Mouse (Mus musculus): ENCODE data around the gene B130006D01Rik. TPM values are rescaled to one million over a fixed set of nuclear protein-coding genes. Genes with fewer than 3 reads are reported as not detected.

B130006D01Rik gene
- 1.1 and 2.0 TPM in 2 replicates for polyA plus RNA-seq (2014; fragmentation: Nextera tagmentation; extraction: Ambion mirVana)

DNA sequence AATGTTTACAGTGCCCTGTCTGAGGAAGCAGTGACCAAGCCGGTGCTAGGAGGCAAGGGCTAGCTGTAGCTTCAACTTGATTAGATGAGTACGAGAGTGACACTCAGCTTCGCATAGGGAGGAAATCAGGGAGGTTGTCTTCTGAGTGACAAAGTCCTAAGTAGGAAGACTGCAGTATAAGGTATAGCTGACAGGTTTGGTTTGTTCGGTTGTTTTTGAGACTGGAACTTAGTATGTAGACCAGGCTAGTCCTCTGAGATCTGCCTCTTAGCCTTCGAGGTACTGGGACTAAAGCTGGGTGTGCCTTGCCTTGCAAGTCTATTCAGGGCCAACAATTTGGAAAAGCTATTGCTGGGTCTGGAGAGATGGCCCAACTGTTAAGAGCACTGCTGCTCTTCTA, at the start of gene B130006D01Rik:
Gene B130006D01Rik, plus strand, starts transcription at position 301 of the 400 bp plus-strand sequence.
- ATAC-seq (replicated peaks; ENCODE audit: low FRiP score, low TSS enrichment, low read depth) (no peak), DNase-seq (ENCODE audit: low spot score) (no peak)
- no peaks in the 10 kb centered on the region for H3K9me3 ChIP-seq (ENCODE audit: control insufficient read depth, low read length)
- H3K36me3 ChIP-seq (ENCODE audit: control insufficient read depth, insufficient read depth, low read length), result no peaks in the 10 kb centered on the region
- H3K9ac ChIP-seq (ENCODE audit: low read length), result no peak within 1 kb of the TSS
- H3K27ac ChIP-seq (ENCODE audit: low read depth), result no peak within 1 kb of the TSS
- 87% methylated on average over 5 of the region's 5 CpGs for WGBS
- H3K27me3 ChIP-seq (replicated peaks; ENCODE audit: control insufficient read depth, insufficient read depth, low read length), result no peaks in the 10 kb centered on the region
- no peaks in the 10 kb centered on the region for H3K4me1 ChIP-seq (replicated peaks; ENCODE audit: control insufficient read depth, insufficient read depth, low read length)
- no peak within 1 kb of the TSS for H3K4me3 ChIP-seq (ENCODE audit: low read depth, low read length)
- no peak within 1 kb of the TSS for H3K4me2 ChIP-seq (ENCODE audit: low read length)

DNA sequence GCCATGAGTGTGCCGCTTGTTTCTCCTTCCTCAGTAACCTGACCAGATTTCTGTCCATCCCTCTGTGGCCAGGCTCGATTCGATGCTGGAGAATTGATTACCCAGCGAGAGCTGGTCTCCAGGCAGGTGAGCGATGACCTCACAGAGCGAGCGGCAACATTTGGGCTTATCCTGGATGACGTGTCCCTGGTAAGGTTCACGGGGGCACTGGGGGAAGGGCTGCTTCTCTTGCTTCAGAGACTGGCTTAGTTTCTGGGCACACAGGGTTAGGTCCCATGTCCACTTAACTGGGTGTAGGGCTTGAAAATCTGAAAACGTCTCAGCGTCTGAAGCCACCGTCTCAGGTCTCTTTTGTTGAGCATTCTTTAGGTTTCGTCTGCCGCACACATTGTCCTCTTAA, 47.9 kb upstream of the B130006D01Rik start:
- Histone ChIP-seq H3K9me3 (ENCODE audit: control insufficient read depth, low read length) (no peaks in the 10 kb centered on the region), H3K4me1 (replicated peaks; ENCODE audit: control insufficient read depth, insufficient read depth, low read length) (peaks cover 4% of the 10 kb centered on the region; the same call in 1 of the 2 replicates), H3K36me3 (ENCODE audit: control insufficient read depth, insufficient read depth, low read length) (peaks cover 88% of the 10 kb centered on the region), H3K9ac (ENCODE audit: low read length) (no peak overlapping the region), H3K4me3 (ENCODE audit: low read depth, low read length) (no peak overlapping the region), H3K27me3 (replicated peaks; ENCODE audit: control insufficient read depth, insufficient read depth, low read length) (no peaks in the 10 kb centered on the region), H3K4me2 (ENCODE audit: low read length) (no peak overlapping the region), H3K27ac (ENCODE audit: low read depth) (peak overlapping the region; percentile 33; the same call in 1 of the 2 replicates)
- ATAC-seq (replicated peaks; ENCODE audit: low FRiP score, low TSS enrichment, low read depth) (no peak), DNase-seq (ENCODE audit: low spot score) (no peak)
- WGBS, result 87% methylated on average over 14 of the region's 14 CpGs

DNA sequence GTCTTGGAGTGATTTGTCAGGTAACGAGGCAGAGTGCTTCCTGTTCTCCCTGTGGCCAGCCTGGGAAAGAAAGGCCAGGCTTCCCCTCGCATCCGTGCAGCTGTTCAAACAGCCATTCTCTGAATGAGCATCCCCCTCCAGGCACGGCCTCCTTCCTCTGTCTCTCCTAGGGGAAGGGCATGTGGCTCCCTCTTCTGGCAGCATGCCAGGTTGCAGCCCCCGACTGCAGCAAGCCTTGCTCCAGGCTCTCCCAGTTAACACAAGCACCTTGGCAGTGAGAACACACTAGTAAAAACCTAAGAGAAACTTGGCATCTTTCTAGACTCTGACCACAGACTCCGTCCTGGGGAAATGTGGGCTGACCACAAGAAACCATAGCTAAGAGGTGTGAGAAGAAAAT, 47.1 kb upstream of the B130006D01Rik start:
- DNase-seq (ENCODE audit: low spot score) (peak; percentile 88), ATAC-seq (replicated peaks; ENCODE audit: low FRiP score, low TSS enrichment, low read depth) (peak; percentile 61; the same call in 1 of the 2 replicates)
- Histone ChIP-seq H3K9me3 (ENCODE audit: control insufficient read depth, low read length) (no peaks in the 10 kb centered on the region), H3K27me3 (replicated peaks; ENCODE audit: control insufficient read depth, insufficient read depth, low read length) (no peaks in the 10 kb centered on the region), H3K27ac (ENCODE audit: low read depth) (0 out of 2 replicates have a peak overlapping the region, but pooled peaks have one; percentile 33), H3K4me1 (replicated peaks; ENCODE audit: control insufficient read depth, insufficient read depth, low read length) (peaks cover 4% of the 10 kb centered on the region; the same call in 1 of the 2 replicates), H3K36me3 (ENCODE audit: control insufficient read depth, insufficient read depth, low read length) (peaks cover 88% of the 10 kb centered on the region), H3K4me3 (ENCODE audit: low read depth, low read length) (no peak overlapping the region), H3K9ac (ENCODE audit: low read length) (no peak overlapping the region), H3K4me2 (ENCODE audit: low read length) (no peak overlapping the region)
- 14% methylated on average over 6 of the region's 6 CpGs for WGBS

DNA sequence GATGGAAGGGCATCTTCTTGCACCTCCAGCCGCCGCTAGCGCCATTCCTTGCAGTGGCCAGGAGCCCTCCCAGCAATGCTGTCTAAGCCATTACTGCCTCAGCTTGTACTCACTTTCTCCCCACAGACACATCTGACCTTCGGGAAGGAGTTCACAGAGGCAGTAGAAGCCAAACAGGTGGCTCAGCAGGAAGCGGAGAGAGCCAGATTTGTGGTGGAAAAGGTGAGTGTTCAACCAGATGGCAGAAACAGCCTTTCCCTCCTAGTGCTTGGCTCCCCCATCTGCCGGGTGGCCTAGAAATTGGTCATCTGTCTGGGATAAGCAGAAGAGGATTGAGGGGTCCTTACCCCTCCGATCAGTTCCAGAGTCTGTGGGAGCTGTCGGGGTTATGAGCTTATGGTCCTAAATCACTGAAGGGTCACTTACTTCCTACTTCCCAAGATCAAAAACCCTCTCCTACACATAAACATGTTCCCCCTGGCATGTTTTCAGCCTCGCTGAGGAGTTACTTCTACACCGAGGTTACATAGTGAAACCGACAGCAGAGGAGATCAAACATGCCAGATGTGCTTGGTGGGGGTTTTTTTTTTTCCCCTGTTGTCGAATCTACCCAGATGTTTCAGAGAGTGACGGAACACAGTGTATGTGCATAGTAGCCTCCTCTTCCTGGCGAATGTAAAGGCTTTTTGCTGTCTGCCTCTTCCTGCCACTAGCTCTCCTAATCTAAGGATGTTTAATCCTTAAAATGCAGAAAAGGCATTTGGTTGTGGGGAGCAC, 45.3 kb upstream of the B130006D01Rik start:
- Histone ChIP-seq H3K9ac (ENCODE audit: low read length) (no peak overlapping the region), H3K27me3 (replicated peaks; ENCODE audit: control insufficient read depth, insufficient read depth, low read length) (no peaks in the 10 kb centered on the region), H3K36me3 (ENCODE audit: control insufficient read depth, insufficient read depth, low read length) (peaks cover 76% of the 10 kb centered on the region), H3K4me3 (ENCODE audit: low read depth, low read length) (no peak overlapping the region), H3K27ac (ENCODE audit: low read depth) (no peak overlapping the region), H3K4me1 (replicated peaks; ENCODE audit: control insufficient read depth, insufficient read depth, low read length) (peaks cover 4% of the 10 kb centered on the region; the same call in 1 of the 2 replicates), H3K4me2 (ENCODE audit: low read length) (no peak overlapping the region), H3K9me3 (ENCODE audit: control insufficient read depth, low read length) (no peaks in the 10 kb centered on the region)
- WGBS, result 70% methylated on average over 14 of the region's 14 CpGs
- ATAC-seq (replicated peaks; ENCODE audit: low FRiP score, low TSS enrichment, low read depth) (no peak), DNase-seq (ENCODE audit: low spot score) (no peak)

DNA sequence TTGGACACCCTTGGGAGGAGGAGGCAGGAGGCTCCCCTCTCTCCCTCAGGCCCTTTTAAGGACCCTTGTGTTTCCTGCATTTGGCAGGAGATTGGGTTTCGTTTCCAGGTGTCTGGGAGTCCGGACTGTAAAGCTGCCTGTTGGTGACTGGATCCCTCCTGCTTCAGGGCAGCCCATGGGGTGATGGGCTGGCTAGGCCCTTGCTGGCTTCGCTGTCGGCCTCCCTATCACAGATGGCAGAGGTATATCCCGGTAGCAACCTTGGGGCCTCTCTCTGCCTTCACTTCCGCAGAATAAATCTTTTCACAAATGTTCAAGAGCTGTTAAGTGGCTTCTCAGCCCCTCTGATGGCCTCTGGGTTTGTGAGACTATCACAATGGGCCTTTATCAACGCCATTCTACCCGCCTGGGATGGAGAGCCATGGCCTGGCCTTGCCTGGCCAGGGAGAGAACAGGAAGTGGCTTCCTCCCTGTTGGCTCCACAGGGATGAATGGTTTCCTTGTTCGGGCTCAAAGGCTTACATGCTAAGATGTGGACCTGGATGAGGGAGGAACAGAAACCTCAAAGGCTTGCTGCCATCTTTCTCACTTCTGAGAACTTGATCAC, 41.3 kb upstream of the B130006D01Rik start:
- ATAC-seq (replicated peaks; ENCODE audit: low FRiP score, low TSS enrichment, low read depth) (no peak), DNase-seq (ENCODE audit: low spot score) (peak; percentile 57)
- Histone ChIP-seq H3K4me3 (ENCODE audit: low read depth, low read length) (no peak overlapping the region), H3K27me3 (replicated peaks; ENCODE audit: control insufficient read depth, insufficient read depth, low read length) (no peaks in the 10 kb centered on the region), H3K4me2 (ENCODE audit: low read length) (no peak overlapping the region), H3K9ac (ENCODE audit: low read length) (no peak overlapping the region), H3K4me1 (replicated peaks; ENCODE audit: control insufficient read depth, insufficient read depth, low read length) (no peaks in the 10 kb centered on the region), H3K36me3 (ENCODE audit: control insufficient read depth, insufficient read depth, low read length) (peaks cover 44% of the 10 kb centered on the region), H3K9me3 (ENCODE audit: control insufficient read depth, low read length) (no peaks in the 10 kb centered on the region), H3K27ac (ENCODE audit: low read depth) (no peak overlapping the region)
- 65% methylated on average over 9 of the region's 9 CpGs for WGBS

DNA sequence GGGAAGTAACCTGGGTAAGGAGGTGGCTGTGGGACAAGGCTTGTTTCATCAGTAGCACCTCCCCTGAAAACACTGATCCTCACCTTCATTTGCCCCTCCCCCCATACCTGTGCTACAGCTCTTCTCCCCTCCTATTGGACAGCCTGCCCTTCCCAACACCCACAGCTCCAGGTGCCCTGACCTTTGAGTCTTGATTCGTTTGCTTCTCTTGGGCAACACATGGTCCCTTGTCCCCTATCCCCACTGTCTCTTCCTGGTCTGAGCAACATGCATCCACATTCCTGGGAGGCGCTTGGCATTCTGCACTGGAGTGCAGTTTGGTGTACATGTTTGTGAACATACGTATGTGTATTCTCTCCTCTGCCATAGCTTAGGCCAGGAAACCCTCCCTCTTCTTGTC, 40.4 kb upstream of the B130006D01Rik start:
- DNase-seq (ENCODE audit: low spot score) (no peak), ATAC-seq (replicated peaks; ENCODE audit: low FRiP score, low TSS enrichment, low read depth) (no peak)
- Histone ChIP-seq H3K4me3 (ENCODE audit: low read depth, low read length) (no peak overlapping the region), H3K27ac (ENCODE audit: low read depth) (no peak overlapping the region), H3K9ac (ENCODE audit: low read length) (no peak overlapping the region), H3K4me1 (replicated peaks; ENCODE audit: control insufficient read depth, insufficient read depth, low read length) (no peaks in the 10 kb centered on the region), H3K4me2 (ENCODE audit: low read length) (no peak overlapping the region), H3K36me3 (ENCODE audit: control insufficient read depth, insufficient read depth, low read length) (peaks cover 37% of the 10 kb centered on the region), H3K27me3 (replicated peaks; ENCODE audit: control insufficient read depth, insufficient read depth, low read length) (no peaks in the 10 kb centered on the region), H3K9me3 (ENCODE audit: control insufficient read depth, low read length) (no peaks in the 10 kb centered on the region)
- 82% methylated on average over 3 of the region's 3 CpGs for WGBS

DNA sequence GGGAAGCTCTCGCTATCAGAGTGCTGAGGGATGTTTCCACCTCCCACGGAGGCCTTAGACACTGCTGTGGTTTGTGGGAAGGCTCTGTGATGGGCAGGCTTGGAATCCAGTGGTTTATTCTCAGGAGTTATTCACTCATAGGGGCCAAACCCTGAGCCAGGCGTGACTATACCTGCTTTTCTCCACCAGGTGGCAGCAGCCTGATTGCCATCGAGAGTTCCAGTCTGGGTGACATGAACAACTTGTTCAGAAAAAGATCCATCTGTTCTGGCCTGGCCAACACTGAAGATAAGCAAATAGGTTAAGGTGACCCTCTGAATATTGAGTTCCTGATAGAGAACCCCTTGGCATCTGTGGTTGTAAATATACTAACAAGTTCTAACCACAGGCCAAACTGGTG, 37.4 kb upstream of the B130006D01Rik start:
- Histone ChIP-seq H3K9me3 (ENCODE audit: control insufficient read depth, low read length) (no peaks in the 10 kb centered on the region), H3K4me1 (replicated peaks; ENCODE audit: control insufficient read depth, insufficient read depth, low read length) (peaks cover 4% of the 10 kb centered on the region; the same call in 1 of the 2 replicates), H3K27me3 (replicated peaks; ENCODE audit: control insufficient read depth, insufficient read depth, low read length) (no peaks in the 10 kb centered on the region), H3K27ac (ENCODE audit: low read depth) (no peak overlapping the region), H3K4me2 (ENCODE audit: low read length) (no peak overlapping the region), H3K36me3 (ENCODE audit: control insufficient read depth, insufficient read depth, low read length) (peaks cover 9% of the 10 kb centered on the region), H3K9ac (ENCODE audit: low read length) (no peak overlapping the region), H3K4me3 (ENCODE audit: low read depth, low read length) (no peak overlapping the region)
- DNase-seq (ENCODE audit: low spot score) (peak; percentile 85), ATAC-seq (replicated peaks; ENCODE audit: low FRiP score, low TSS enrichment, low read depth) (peak; percentile 65; the same call in 1 of the 2 replicates)
- WGBS, result 4% methylated on average over 4 of the region's 4 CpGs

DNA sequence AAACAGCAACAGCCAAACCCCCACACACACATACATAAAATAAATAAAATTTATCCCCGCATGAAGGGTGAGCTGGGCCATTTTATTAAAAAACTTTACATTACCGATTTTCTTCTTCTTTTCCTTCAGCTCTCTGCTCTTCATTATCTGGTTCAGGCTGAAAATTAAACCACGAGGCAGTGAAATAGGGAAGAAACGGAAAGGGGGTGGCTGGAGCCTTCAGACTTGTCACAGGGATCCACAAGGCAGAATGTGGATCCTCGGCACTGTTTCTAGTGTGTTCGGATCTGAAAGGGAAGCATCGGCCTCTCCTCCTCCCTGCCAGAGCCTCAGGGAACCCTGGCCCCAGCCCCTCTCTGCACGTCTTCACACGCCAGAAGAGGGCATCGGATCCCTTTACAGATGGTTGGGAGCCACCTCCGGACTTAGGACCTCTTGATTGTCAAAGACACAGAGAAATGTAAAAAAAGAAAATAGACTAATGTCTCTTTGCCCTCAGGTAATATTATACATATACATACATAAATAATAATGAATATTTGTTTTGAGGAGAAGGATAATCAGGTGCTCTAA, 36.2 kb upstream of the B130006D01Rik start:
- DNase-seq (ENCODE audit: low spot score), result no peak
- H3K9ac ChIP-seq (ENCODE audit: low read length), result no peak overlapping the region
- WGBS, result 36% methylated on average over 11 of the region's 11 CpGs
- H3K36me3 ChIP-seq (ENCODE audit: control insufficient read depth, insufficient read depth, low read length), result no peaks in the 10 kb centered on the region
- H3K4me2 ChIP-seq (ENCODE audit: low read length), result no peak overlapping the region
- no peak overlapping the region for H3K27ac ChIP-seq (ENCODE audit: low read depth)
- H3K4me1 ChIP-seq (replicated peaks; ENCODE audit: control insufficient read depth, insufficient read depth, low read length), result peaks cover 4% of the 10 kb centered on the region; the same call in 1 of the 2 replicates
- no peaks in the 10 kb centered on the region for H3K9me3 ChIP-seq (ENCODE audit: control insufficient read depth, low read length)
- ATAC-seq (replicated peaks; ENCODE audit: low FRiP score, low TSS enrichment, low read depth), result no peak
- no peaks in the 10 kb centered on the region for H3K27me3 ChIP-seq (replicated peaks; ENCODE audit: control insufficient read depth, insufficient read depth, low read length)
- H3K4me3 ChIP-seq (ENCODE audit: low read depth, low read length), result no peak overlapping the region

Data from intestine, embryonic 14.5 days (tissue).